Mouse (Mus musculus): Measurements from ENCODE around the gene Akap5. TPM values are rescaled to one million over a fixed set of nuclear protein-coding genes. Genes with fewer than 3 reads are reported as not detected.

The Akap5 gene
- polyA plus RNA-seq, 1 experiment from 2014 or later: 2.5 TPM

GRCm38 (mm10) chr12:76299361-76299906 lies 25.3 kb upstream of the Akap5 start:
- H3K4me3 ChIP-seq: no peak overlapping the region
- peaks cover 91% of the 10 kb centered on the region for H3K36me3 ChIP-seq
- H3K9me3 ChIP-seq (replicated peaks): no peaks in the 10 kb centered on the region
- 95% methylated on average over 9 of the region's 9 CpGs for WGBS
- no peak for DNase-seq (ENCODE audit: low spot score)
- H3K27ac ChIP-seq (replicated peaks): no peak overlapping the region
- no peaks in the 10 kb centered on the region for H3K27me3 ChIP-seq (ENCODE audit: low read depth, poor library complexity, severe bottlenecking)
- H3K4me1 ChIP-seq: no peaks in the 10 kb centered on the region

DNA sequence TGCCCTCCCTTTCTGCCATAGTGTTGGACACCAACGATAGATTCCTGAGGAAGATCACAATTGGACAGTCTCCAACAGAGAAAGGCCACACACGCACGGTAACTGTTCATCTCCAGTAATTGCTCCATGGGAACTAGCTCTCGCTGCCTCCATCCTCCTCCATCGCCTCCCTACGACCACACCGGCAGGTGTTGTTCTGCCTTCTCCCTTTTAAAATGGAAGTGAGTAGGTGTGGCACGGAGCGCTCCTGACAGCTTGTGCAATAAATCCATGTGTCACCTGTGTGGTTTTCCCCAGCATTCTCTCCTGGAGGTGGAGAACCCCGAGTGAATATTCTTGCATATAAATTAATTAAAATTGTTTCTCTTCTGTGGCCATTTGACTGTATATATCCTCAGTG lies 24.3 kb upstream of the Akap5 start:
- H3K27ac ChIP-seq (replicated peaks): no peak overlapping the region
- H3K27me3 ChIP-seq (ENCODE audit: low read depth, poor library complexity, severe bottlenecking): no peaks in the 10 kb centered on the region
- 96% methylated on average over 10 of the region's 10 CpGs for WGBS
- no peaks in the 10 kb centered on the region for H3K4me1 ChIP-seq
- no peak for DNase-seq (ENCODE audit: low spot score)
- H3K36me3 ChIP-seq: peaks cover 91% of the 10 kb centered on the region
- no peaks in the 10 kb centered on the region for H3K9me3 ChIP-seq (replicated peaks)
- H3K4me3 ChIP-seq: no peak overlapping the region

- Histone ChIP-seq H3K4me3 (no peak overlapping the region), H3K27me3 (ENCODE audit: low read depth, poor library complexity, severe bottlenecking) (no peaks in the 10 kb centered on the region), H3K36me3 (peaks cover 84% of the 10 kb centered on the region), H3K4me1 (no peaks in the 10 kb centered on the region), H3K27ac (replicated peaks) (no peak overlapping the region), H3K9me3 (replicated peaks) (no peaks in the 10 kb centered on the region)
- WGBS: 93% methylated on average over 11 of the region's 11 CpGs
- DNase-seq (ENCODE audit: low spot score): no peak
These were observed 21.2 kb upstream of the Akap5 start for GRCm38 (mm10) chr12:76303474-76303873.

- WGBS: 90% methylated on average over 4 of the region's 4 CpGs
- no peaks in the 10 kb centered on the region for H3K27me3 ChIP-seq (ENCODE audit: low read depth, poor library complexity, severe bottlenecking)
- no peak overlapping the region for H3K4me3 ChIP-seq
- no peaks in the 10 kb centered on the region for H3K9me3 ChIP-seq (replicated peaks)
- H3K36me3 ChIP-seq: peaks cover 78% of the 10 kb centered on the region
- no peak for DNase-seq (ENCODE audit: low spot score)
- H3K4me1 ChIP-seq: no peaks in the 10 kb centered on the region
- H3K27ac ChIP-seq (replicated peaks): no peak overlapping the region
These were observed 20.5 kb upstream of the Akap5 start for GRCm38 (mm10) chr12:76304199-76304598.

GRCm38 (mm10) chr12:76305107-76305506 lies 19.6 kb upstream of the Akap5 start:
- Histone ChIP-seq H3K27me3 (ENCODE audit: low read depth, poor library complexity, severe bottlenecking) (no peaks in the 10 kb centered on the region), H3K9me3 (replicated peaks) (no peaks in the 10 kb centered on the region), H3K4me1 (no peaks in the 10 kb centered on the region), H3K27ac (replicated peaks) (no peak overlapping the region), H3K36me3 (peaks cover 70% of the 10 kb centered on the region), H3K4me3 (no peak overlapping the region)
- WGBS: 94% methylated on average over 8 of the region's 8 CpGs
- no peak for DNase-seq (ENCODE audit: low spot score)

GRCm38 (mm10) chr12:76306852-76307561 lies 17.7 kb upstream of the Akap5 start:
- no peaks in the 10 kb centered on the region for H3K4me1 ChIP-seq
- WGBS: 87% methylated on average over 9 of the region's 9 CpGs
- H3K9me3 ChIP-seq (replicated peaks): no peaks in the 10 kb centered on the region
- H3K4me3 ChIP-seq: no peak overlapping the region
- DNase-seq (ENCODE audit: low spot score): no peak
- H3K36me3 ChIP-seq: peaks cover 71% of the 10 kb centered on the region
- no peaks in the 10 kb centered on the region for H3K27me3 ChIP-seq (ENCODE audit: low read depth, poor library complexity, severe bottlenecking)
- no peak overlapping the region for H3K27ac ChIP-seq (replicated peaks)

DNA sequence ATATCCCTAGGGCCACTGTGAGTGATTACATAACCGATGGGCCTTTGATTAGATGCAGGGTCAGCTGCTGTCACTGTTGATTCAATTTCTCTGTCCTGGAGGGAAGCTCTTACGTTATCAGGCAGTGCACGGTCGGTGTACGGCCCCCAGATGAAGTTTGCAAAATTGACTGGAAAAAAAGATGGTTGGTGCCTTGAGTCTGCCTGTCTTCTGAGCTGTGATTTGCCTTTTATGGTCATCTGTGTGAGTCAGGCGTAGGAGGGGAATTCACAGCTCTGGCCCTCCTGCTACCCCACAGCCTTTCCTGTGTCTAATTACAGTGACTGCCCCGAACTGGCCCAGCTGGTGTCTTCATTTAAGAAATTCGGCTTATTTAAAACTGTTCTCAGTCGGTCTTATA lies 16.7 kb upstream of the Akap5 start:
- H3K9me3 ChIP-seq (replicated peaks): no peaks in the 10 kb centered on the region
- WGBS: 76% methylated on average over 9 of the region's 9 CpGs
- no peak overlapping the region for H3K27ac ChIP-seq (replicated peaks)
- DNase-seq (ENCODE audit: low spot score): no peak
- H3K4me3 ChIP-seq: no peak overlapping the region
- H3K27me3 ChIP-seq (ENCODE audit: low read depth, poor library complexity, severe bottlenecking): no peaks in the 10 kb centered on the region
- H3K36me3 ChIP-seq: peaks cover 74% of the 10 kb centered on the region
- no peaks in the 10 kb centered on the region for H3K4me1 ChIP-seq

- Histone ChIP-seq H3K9me3 (replicated peaks) (no peaks in the 10 kb centered on the region), H3K4me3 (no peak overlapping the region), H3K4me1 (no peaks in the 10 kb centered on the region), H3K27me3 (ENCODE audit: low read depth, poor library complexity, severe bottlenecking) (no peaks in the 10 kb centered on the region), H3K27ac (replicated peaks) (0 out of 2 replicates have a peak overlapping the region, but pooled peaks have one; percentile 38), H3K36me3 (peaks cover 74% of the 10 kb centered on the region)
- WGBS: 94% methylated on average over 5 of the region's 5 CpGs
- no peak for DNase-seq (ENCODE audit: low spot score)
These were observed 16.3 kb upstream of the Akap5 start for GRCm38 (mm10) chr12:76308436-76308835.

GRCm38 (mm10) chr12:76310007-76310406 lies 14.7 kb upstream of the Akap5 start:
- DNase-seq (ENCODE audit: low spot score): no peak
- Histone ChIP-seq H3K27ac (replicated peaks) (no peak overlapping the region), H3K4me1 (no peaks in the 10 kb centered on the region), H3K36me3 (peaks cover 74% of the 10 kb centered on the region), H3K27me3 (ENCODE audit: low read depth, poor library complexity, severe bottlenecking) (no peaks in the 10 kb centered on the region), H3K4me3 (no peak overlapping the region), H3K9me3 (replicated peaks) (no peaks in the 10 kb centered on the region)
- WGBS: 93% methylated on average over 6 of the region's 6 CpGs

DNA sequence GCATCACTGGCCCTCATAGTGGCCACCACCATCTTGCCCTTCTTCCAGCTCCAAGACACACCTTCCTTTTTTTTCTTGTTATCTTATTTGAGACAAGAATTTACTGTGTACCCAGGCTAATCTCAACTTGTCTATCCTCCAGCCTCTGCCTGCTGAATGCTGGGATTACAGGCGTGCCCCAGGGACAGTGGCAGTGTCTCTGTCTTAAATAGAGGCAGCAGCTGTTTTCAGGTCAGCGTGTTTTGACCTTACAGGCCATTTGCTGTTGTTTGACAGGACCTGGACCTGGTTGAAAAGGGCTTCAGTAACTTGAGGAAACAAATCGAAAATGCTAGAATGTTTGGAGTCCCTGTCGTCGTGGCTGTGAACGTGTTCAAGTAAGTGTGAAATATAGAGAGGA lies 14.1 kb upstream of the Akap5 start:
- no peak for DNase-seq (ENCODE audit: low spot score)
- H3K27ac ChIP-seq (replicated peaks): no peak overlapping the region
- H3K27me3 ChIP-seq (ENCODE audit: low read depth, poor library complexity, severe bottlenecking): no peaks in the 10 kb centered on the region
- no peak overlapping the region for H3K4me3 ChIP-seq
- peaks cover 74% of the 10 kb centered on the region for H3K36me3 ChIP-seq
- WGBS: 84% methylated on average over 6 of the region's 6 CpGs
- H3K4me1 ChIP-seq: no peaks in the 10 kb centered on the region
- no peaks in the 10 kb centered on the region for H3K9me3 ChIP-seq (replicated peaks)

DNA sequence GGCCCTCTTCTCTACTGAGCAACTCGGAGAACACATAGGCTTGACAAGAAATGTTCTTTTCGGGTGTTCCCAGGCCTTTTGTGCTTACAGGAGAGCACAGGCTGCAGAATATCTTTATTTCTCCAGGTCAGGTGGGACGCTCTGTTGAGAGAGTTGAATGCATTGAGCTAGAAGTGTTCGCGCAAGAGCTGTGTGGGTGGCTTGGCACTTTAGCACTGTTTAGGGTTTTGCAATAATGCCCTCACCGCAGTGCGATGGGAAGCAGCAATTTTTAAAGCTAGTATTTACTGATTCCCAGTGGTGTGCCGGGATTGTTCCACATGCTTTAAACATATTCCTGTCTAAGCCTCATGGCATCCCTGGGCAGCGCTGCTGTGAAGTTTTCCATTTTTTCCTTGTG lies 13.5 kb upstream of the Akap5 start:
- 94% methylated on average over 9 of the region's 9 CpGs for WGBS
- no peak for DNase-seq (ENCODE audit: low spot score)
- Histone ChIP-seq H3K27me3 (ENCODE audit: low read depth, poor library complexity, severe bottlenecking) (no peaks in the 10 kb centered on the region), H3K27ac (replicated peaks) (no peak overlapping the region), H3K9me3 (replicated peaks) (no peaks in the 10 kb centered on the region), H3K4me3 (no peak overlapping the region), H3K36me3 (peaks cover 74% of the 10 kb centered on the region), H3K4me1 (no peaks in the 10 kb centered on the region)

GRCm38 (mm10) chr12:76311951-76312350 lies 12.7 kb upstream of the Akap5 start:
- Histone ChIP-seq H3K4me3 (no peak overlapping the region), H3K4me1 (no peaks in the 10 kb centered on the region), H3K27ac (replicated peaks) (peak overlapping the region; percentile 25; the same call in 1 of the 2 replicates), H3K27me3 (ENCODE audit: low read depth, poor library complexity, severe bottlenecking) (no peaks in the 10 kb centered on the region), H3K36me3 (peaks cover 74% of the 10 kb centered on the region), H3K9me3 (replicated peaks) (no peaks in the 10 kb centered on the region)
- no peak for DNase-seq (ENCODE audit: low spot score)
- 93% methylated on average over 8 of the region's 8 CpGs for WGBS

GRCm38 (mm10) chr12:76318282-76319212 lies 6.1 kb upstream of the Akap5 start:
- H3K4me1 ChIP-seq: no peaks in the 10 kb centered on the region
- no peak for DNase-seq (ENCODE audit: low spot score)
- peak overlapping the region; percentile 30 for H3K27ac ChIP-seq (replicated peaks)
- H3K9me3 ChIP-seq (replicated peaks): no peaks in the 10 kb centered on the region
- H3K27me3 ChIP-seq (ENCODE audit: low read depth, poor library complexity, severe bottlenecking): no peaks in the 10 kb centered on the region
- no peak overlapping the region; the same call in 1 of the 2 replicates for H3K4me3 ChIP-seq
- WGBS: 76% methylated on average over 9 of the region's 9 CpGs
- peaks cover 74% of the 10 kb centered on the region for H3K36me3 ChIP-seq

Measured in midbrain, embryonic 10.5 days (tissue).